Mouse (Mus musculus) brain, embryonic 14.5 days (tissue): ENCODE results near the gene Gp9.

Experiments used
- CTCF ChIP-seq: fragments of 200-500 bp; IDR thresholded peaks from 2 replicates; pipeline ENCODE4 v1.5.1; 2012; ENCODE audit warnings: inconsistent platforms, mild to moderate bottlenecking, moderate library complexity, borderline replicate concordance; ENCODE audit not compliant: insufficient read depth, insufficient read length; ENCODE audit errors: extremely low read depth
- POLR2A ChIP-seq: fragments of 200-500 bp; IDR thresholded peaks from 2 replicates; pipeline ENCODE4 v1.6.1; 2012; ENCODE audit warnings: mild to moderate bottlenecking, inconsistent platforms, borderline replicate concordance; ENCODE audit not compliant: poor library complexity, insufficient read depth, insufficient read length, severe bottlenecking; ENCODE audit errors: extremely low read depth

DNA sequence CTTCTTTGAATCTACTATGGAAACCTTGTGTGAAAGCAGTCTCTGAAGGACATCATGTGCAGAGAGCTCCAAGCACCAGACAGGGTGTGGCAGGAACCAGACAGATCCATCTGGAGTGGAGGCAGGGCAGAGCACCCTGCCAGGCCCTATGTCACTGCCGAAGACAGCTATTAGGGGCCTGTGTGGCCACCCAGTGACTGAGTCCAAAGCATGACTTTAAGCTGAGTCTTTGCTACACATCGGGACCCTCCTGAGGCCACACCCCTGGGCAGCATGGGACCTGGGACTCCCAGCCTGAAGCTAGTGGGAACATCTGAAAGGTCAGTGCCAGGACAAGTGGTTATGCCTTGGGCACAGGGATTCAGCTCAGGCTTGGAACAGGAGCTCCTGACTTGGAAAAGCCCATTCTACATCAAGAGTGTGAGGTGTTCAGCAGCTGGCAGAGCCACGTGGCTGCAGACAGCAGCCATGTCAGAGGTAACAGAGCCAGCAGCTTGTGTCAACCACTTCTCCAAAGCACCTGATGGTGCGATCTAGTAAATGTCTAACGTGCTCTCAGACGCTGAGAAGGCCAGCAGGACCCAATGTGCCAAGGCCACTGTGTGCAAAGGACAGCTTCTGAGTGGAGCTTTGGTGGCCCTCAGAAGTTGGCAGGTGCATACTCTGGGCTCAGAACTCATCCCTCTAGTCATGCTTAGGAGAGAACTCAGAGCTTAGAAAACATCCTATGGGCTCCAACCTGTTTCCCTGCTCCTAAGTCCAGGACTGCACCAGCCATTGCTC is 9.4 kb downstream of the Gp9 start:
- TF ChIP-seq POLR2A: no peak
- no peak for TF ChIP-seq CTCF
